In genomic region chr16:47058811-47059210, GRCm38 (mm10) we compare ENCODE assay signal across 23 mouse cellular contexts.
A peak's percentile ranks its signal among the peaks of the same experiment; 100 is the strongest.
DNase-seq lines count a peak whose midpoint lies in the region; ATAC-seq and TF ChIP-seq lines count a peak whose summit lies in the region.
"Had no signal": no experiment of that assay in that cellular context is flagged by ENCODE, and none has a peak within 500 bp of the region (broad histone marks: within the 10 kb centered on the region; RNA-seq: fewer than 3 reads in every experiment).

No protein-coding gene starts in this region.

- no peak overlapping the region for H3K4me2 ChIP-seq in hindbrain, postnatal 0 days (ENCODE audit: low read depth, low read length)
- no peak overlapping the region for H3K4me2 ChIP-seq in hindbrain, embryonic 14.5 days (replicated peaks)
- no peak overlapping the region for H3K4me2 ChIP-seq in lung, embryonic 14.5 days

- ATAC-seq in hindbrain, postnatal 0 days = no peak
- no peak for ATAC-seq in hindbrain, embryonic 14.5 days (ENCODE audit: low FRiP score)
- no peak for ATAC-seq in lung, embryonic 14.5 days (ENCODE audit: insufficient read depth)
- ATAC-seq: activated CD4-positive, CD25-positive, alpha-beta regulatory T cell, adult 4 months; CD4-positive, CD25-positive, alpha-beta regulatory T cell, adult 4 months; Patski had no signal

- no peak overlapping the region for H3K27ac ChIP-seq in hindbrain, postnatal 0 days
- H3K27ac ChIP-seq in hindbrain, embryonic 14.5 days = no peak overlapping the region
- H3K27ac ChIP-seq in lung, embryonic 14.5 days (ENCODE audit: low read depth) = no peak overlapping the region
- no peak overlapping the region for H3K27ac ChIP-seq in cerebellum, adult 2 months (ENCODE audit: insufficient read depth, low read length)

- TF ChIP-seq CTCF in hindbrain, postnatal 0 days (IDR thresholded peaks at IDR 0.05; ENCODE audit: low read depth) = no peak
- TF ChIP-seq CTCF in lung, embryonic 14.5 days (IDR thresholded peaks at IDR 0.05; ENCODE audit: low read depth) = no peak
- TF ChIP-seq CTCF in cerebellum, adult 2 months (IDR thresholded peaks at IDR 0.05; ENCODE audit: borderline replicate concordance, insufficient read depth, low read depth, low read length) = no peak

- no peaks in the 10 kb centered on the region for H3K36me3 ChIP-seq in hindbrain, postnatal 0 days (ENCODE audit: insufficient read depth, low read length)
- H3K36me3 ChIP-seq in hindbrain, embryonic 14.5 days (replicated peaks; ENCODE audit: control insufficient read depth, insufficient read depth) = no peaks in the 10 kb centered on the region
- no peaks in the 10 kb centered on the region for H3K36me3 ChIP-seq in lung, embryonic 14.5 days (ENCODE audit: insufficient read depth)
- H3K36me3 ChIP-seq: G1E had no signal

- no peaks in the 10 kb centered on the region for H3K27me3 ChIP-seq in hindbrain, postnatal 0 days (ENCODE audit: insufficient read depth, low read length)
- H3K27me3 ChIP-seq in hindbrain, embryonic 14.5 days (ENCODE audit: control insufficient read depth, insufficient read depth, low read length) = no peaks in the 10 kb centered on the region
- H3K27me3 ChIP-seq in lung, embryonic 14.5 days (ENCODE audit: insufficient read depth, low read length) = no peaks in the 10 kb centered on the region
- no peaks in the 10 kb centered on the region for H3K27me3 ChIP-seq in cerebellum, adult 2 months (ENCODE audit: control insufficient read depth, insufficient read depth, low read length)
- H3K27me3 ChIP-seq: CH12.LX, Patski had no signal

- 58% methylated on average over 5 of the region's 5 CpGs for WGBS in hindbrain, postnatal 0 days
- WGBS in hindbrain, embryonic 14.5 days = 81% methylated on average over 5 of the region's 5 CpGs
- 49% methylated on average over 5 of the region's 5 CpGs for WGBS in lung, embryonic 14.5 days
- WGBS in cerebellum, adult 2 months = 43% methylated on average over 5 of the region's 5 CpGs

- H3K9ac ChIP-seq in hindbrain, postnatal 0 days (replicated peaks; ENCODE audit: low read length) = no peak overlapping the region
- H3K9ac ChIP-seq in hindbrain, embryonic 14.5 days = no peak overlapping the region
- no peak overlapping the region for H3K9ac ChIP-seq in lung, embryonic 14.5 days

- no peak overlapping the region for H3K4me3 ChIP-seq in hindbrain, postnatal 0 days (ENCODE audit: low read length)
- H3K4me3 ChIP-seq in hindbrain, embryonic 14.5 days (replicated peaks; ENCODE audit: low read length) = no peak overlapping the region
- H3K4me3 ChIP-seq in lung, embryonic 14.5 days (ENCODE audit: low read depth, low read length) = no peak overlapping the region
- no peak overlapping the region for H3K4me3 ChIP-seq in cerebellum, adult 2 months (replicated peaks; ENCODE audit: insufficient read depth, low read depth, low read length)

- DNase-seq in hindbrain, postnatal 0 days (ENCODE audit: low spot score) = peak; percentile 4
- DNase-seq in hindbrain, embryonic 14.5 days (ENCODE audit: low spot score) = no peak
- DNase-seq in lung, embryonic 14.5 days = peak; percentile 30
- DNase-seq in lung, adult 18-20 months = no peak
- peak; percentile 12 for DNase-seq in 3T3-L1 (ENCODE audit: low read depth, low spot score)
- DNase-seq in Muller cell, postnatal 12 days (ENCODE audit: inconsistent ontology term) = peak; percentile 79
- DNase-seq in cerebellum, adult 2 months = no peak
- DNase-seq in gastrocnemius, postnatal 14 days = no peak
- DNase-seq: adrenal gland, adult 2 months; adrenal gland, adult 8-10 months; adrenal gland, postnatal 10 days; adrenal gland, postnatal 14 days; adrenal gland, postnatal 36 days; B cell, adult 2 months; cerebellum, adult 11 months; cerebellum, adult 11-12 months; cerebellum, adult 18-20 months; cerebellum, adult 8-10 months had no signal

- no peaks in the 10 kb centered on the region for H3K4me1 ChIP-seq in hindbrain, postnatal 0 days (ENCODE audit: insufficient read depth, low read length)
- no peaks in the 10 kb centered on the region for H3K4me1 ChIP-seq in hindbrain, embryonic 14.5 days (replicated peaks; ENCODE audit: control insufficient read depth, insufficient read depth, low read length)
- no peaks in the 10 kb centered on the region for H3K4me1 ChIP-seq in lung, embryonic 14.5 days (ENCODE audit: insufficient read depth)
- H3K4me1 ChIP-seq in cerebellum, adult 2 months (ENCODE audit: control insufficient read depth, insufficient read depth, low read length) = no peaks in the 10 kb centered on the region

- H3K9me3 ChIP-seq in hindbrain, postnatal 0 days (ENCODE audit: low read length) = no peaks in the 10 kb centered on the region
- H3K9me3 ChIP-seq in hindbrain, embryonic 14.5 days (ENCODE audit: control insufficient read depth, low read length) = no peaks in the 10 kb centered on the region
- H3K9me3 ChIP-seq in lung, embryonic 14.5 days (ENCODE audit: low read depth, low read length) = no peaks in the 10 kb centered on the region

- TF ChIP-seq POLR2A in cerebellum, adult 2 months (IDR thresholded peaks at IDR 0.05; ENCODE audit: borderline replicate concordance, insufficient read depth, low read length) = no peak

- intact Hi-C loops in gastrocnemius, postnatal 14 days (cut with DNase I; ENCODE audit: low total_unique reads) = no loop called here

Comparison
In these comparisons a context has a peak if more than half of its experiments do, and no peak if none do; other contexts are left out.
1. DNase-seq: peak in hindbrain, postnatal 0 days (single experiment), lung, embryonic 14.5 days (single experiment), 3T3-L1 (single experiment) and Muller cell, postnatal 12 days (single experiment); none in hindbrain, embryonic 14.5 days (single experiment), lung, adult 18-20 months (0 of 2), cerebellum, adult 2 months (0 of 2) and gastrocnemius, postnatal 14 days (single experiment).